Mouse (Mus musculus): ENCODE results near the gene 4930524J08Rik. TPM values are rescaled to one million over a fixed set of nuclear protein-coding genes. Genes with fewer than 3 reads are reported as not detected.

Gene 4930524J08Rik
- total RNA-seq, 2 experiments from 2014 or later, result 1.6 to 4.2 TPM

DNA sequence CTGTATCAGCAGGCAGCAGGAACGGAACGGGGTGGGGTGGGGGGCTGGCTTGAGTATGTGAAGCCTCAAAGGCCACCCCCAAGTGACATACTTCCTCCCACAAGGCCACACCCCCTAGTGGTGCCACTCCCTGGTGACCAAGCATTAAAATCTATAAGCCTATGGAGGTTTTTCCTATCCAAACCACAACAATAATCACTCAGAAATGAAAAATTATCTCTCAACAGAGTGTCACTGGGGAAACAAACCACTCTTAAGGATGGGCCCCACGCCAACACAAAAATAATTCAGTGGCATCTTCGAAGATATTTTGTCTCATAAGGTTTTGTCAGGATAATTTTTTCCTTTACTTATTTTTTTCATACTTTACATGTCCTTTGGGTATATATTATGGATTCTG lies 25.0 kb downstream of the 4930524J08Rik start:
- no peak for DNase-seq (ENCODE audit: low spot score in 2 of 2)

DNA sequence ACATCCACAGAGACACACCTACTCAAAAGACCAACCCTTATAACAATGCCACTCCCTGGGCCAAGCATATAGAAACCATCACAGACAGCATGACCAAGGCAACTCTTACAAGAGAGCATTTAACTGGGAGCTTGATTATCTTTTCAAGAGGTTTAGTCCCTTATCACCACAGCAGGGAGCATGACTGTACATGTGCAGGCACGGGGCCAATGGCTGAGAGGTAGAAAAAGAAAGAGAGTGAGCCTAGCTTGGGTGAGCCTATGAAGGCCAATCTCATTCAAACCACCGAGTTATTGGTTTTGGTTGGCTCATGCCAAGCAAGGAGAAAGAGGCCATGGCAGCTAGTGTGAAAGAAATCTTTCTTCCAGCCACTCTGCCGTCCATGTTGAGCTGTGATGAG lies 26.6 kb downstream of the 4930524J08Rik start:
- no peak for DNase-seq (ENCODE audit: low spot score in 2 of 2)

DNA sequence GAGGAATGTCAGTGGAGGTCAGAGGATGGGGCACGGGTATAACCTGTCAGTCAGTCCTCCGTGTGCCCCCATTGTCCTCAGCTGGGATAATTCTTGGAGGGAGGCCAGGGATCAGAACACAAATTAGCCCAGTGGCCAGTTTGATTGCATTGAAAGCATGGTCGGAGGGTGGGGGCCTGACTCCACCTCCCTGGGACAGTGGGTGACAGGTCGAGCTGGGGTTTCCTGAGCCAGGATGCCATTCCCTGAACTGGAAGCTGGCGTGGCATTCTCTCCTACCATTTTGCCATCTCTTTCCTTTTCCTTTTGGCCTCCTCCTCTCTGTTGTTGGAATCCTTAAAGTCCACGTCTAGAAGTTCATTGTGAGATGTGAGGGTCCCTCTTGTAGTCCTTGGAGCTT lies 27.0 kb downstream of the 4930524J08Rik start:
- no peak for DNase-seq (ENCODE audit: low spot score in 2 of 2)

DNA sequence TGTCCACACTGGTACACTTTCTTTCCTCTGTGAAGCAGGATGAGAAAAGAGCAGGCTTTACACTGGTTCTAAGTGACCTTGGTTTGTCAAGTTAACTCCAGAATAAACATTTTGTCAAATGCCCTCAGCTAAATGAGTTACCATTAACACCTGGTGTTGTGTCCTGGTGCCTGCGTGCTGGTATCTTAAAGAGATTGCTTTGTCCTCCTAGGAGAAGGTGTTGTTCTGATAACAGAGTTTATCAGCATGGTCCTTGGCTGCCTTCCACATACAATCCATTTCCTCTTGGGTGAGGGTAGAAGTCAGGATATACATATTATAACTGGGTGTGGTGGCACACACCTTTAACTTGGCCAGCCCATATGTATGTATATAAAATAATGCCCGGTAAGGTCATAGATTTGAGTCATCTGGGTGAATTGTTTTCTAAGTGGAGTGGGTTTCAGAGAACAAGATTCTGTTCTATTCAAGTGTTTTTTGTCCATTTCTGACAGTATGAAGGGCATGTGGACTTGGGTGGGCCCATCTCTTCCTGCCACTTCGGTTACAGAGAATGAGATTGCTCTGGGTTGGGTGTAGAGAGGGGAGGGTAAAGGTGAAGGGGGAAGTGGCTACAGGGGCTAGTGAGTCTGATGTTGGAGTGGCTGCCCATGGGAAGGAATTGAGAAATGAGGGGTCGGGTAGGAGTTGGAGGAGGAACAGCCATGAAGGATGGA lies 27.6 kb downstream of the 4930524J08Rik start:
- no peak for DNase-seq (ENCODE audit: low spot score in 2 of 2)

DNA sequence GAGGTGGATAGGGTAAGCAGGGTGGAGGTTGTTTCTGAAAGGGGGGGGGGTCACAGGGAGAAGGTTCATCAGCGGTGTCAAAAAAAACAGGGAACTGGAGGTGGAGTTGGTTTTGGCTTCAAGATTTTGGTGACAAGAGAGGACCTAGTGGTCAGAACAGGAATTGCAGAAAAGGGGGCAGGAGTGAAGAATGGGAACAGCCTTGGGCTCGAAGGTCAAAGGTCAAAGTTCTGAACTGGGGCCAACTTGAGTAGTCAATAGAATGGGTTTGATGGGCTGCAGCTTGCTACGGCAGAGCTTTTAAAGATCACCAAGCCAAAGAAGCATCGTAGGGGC lies 28.1 kb downstream of the 4930524J08Rik start:
- no peak for DNase-seq (ENCODE audit: low spot score in 2 of 2)

DNA sequence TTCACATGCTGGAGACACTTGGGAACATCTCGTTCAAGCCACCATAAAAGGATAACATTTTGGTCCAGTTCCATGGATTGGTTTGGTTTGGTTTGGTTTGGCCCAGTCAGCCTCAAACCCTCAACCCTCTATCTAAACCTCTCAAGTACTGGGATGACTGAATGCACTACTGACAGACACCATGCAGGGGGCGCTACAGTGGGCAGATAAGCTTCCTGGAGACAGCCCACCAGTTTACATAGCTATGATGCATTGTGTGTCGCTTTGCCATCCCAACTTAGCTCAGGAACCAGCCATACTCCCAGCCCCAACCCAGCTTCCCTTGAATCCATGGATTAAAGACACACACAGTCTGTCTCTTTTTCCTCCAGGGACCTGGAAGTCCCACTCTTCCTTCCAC lies 29.6 kb downstream of the 4930524J08Rik start:
- no peak for DNase-seq (ENCODE audit: low spot score in 2 of 2)

DNA sequence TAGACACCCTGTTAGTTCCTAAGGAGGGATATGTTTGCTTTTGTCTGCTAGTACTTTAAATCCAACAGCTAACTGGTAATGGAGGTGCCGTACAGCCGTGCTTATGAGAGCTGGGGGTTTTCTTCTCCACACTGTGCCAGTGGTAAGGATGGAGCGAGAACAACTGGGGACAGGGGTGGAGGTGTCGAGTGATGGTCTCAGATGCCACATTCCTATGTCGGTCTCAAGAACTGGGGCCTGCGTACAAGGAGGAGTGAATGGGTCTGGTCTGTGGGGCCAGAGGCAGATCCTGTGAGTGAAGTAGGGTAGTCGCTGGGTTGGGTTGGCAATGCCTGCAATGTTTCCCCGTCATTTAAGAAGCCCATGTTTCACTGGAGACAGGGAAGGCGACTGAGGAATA lies 33.7 kb downstream of the 4930524J08Rik start:
- no peak for DNase-seq (ENCODE audit: low spot score in 2 of 2)

DNA sequence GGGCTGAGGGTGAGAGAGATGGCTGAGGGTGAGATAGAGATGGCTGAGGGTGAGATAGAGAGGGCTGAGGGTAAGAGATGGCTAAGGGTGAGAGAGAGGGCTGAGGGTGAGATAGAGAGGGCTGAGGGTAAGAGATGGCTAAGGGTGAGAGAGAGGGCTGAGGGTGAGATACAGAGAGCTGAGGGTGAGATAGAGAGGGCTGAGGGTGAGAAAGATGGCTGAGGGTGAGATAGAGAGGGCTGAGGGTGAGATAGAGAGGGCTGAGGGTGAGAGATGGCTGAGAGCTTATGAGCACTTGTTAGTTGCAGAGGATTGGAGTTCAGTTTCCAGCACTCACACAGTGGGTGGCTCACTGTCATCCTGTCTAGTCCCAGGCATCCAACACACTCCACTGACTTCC lies 41.2 kb downstream of the 4930524J08Rik start:
- DNase-seq (ENCODE audit: low spot score in 2 of 2), result no peak

DNA sequence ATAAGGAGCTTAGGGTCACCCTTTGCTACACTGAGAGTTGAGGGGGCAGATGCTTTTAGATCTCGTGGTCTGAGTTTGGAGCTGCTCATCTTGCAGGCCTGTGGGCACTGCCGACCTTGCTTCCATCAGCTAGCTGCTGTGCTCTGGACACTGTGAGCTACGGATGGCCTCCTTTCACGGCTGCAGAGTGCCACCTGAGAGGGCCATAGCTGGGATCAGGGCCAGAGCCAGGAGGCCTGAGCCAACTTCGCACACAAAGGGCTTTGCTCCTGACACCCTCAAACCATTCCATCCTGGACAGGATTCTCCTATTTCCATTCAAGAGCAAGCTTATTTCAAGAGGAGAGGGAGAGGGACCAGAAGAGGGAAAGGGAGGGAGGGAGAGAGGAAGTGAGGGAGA lies 45.5 kb downstream of the 4930524J08Rik start:
- DNase-seq (ENCODE audit: low spot score in 2 of 2), result no peak

DNA sequence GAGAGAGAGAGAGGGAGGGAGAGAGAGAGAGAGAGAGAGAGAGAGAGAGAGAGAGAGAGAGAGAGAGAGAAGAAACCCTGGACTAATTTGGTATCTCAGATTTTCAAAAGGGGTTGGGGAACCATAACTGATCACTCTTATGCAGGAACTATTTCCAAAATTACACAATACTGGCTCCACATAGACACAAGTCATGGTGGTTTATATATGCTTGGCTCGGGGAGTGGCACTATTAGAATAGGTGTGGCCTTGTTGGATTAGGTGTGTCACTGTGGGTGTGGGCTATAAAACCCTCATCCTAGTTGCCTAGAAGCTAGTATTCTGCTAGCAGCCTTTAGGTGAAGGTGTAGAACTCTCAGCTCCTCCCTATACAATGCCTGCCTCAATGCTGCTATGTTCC lies 46.0 kb downstream of the 4930524J08Rik start:
- no peak for DNase-seq (ENCODE audit: low spot score in 2 of 2)

Other genes starting within 250 kb of the 4930524J08Rik start
- 10 to 100 TPM; 26.7 to 32.2 TPM for gene Rasgef1b, start 250.0 kb upstream of the 4930524J08Rik start, total RNA-seq (2021)
- not detected for gene Vamp9, start 72.8 kb upstream of the 4930524J08Rik start, total RNA-seq (2021)
- 100 to 1,000 TPM; 215 to 229 TPM for gene Hnrnpd, start 123 bp upstream of the 4930524J08Rik start, total RNA-seq (2021)
- gene Hnrnpdl, start 60.6 kb downstream of the 4930524J08Rik start, total RNA-seq (2021), result 100 to 1,000 TPM; 160 to 187 TPM
- 10 to 100 TPM; 50.2 to 52.1 TPM for gene Enoph1, start 60.9 kb downstream of the 4930524J08Rik start, total RNA-seq (2021)
- gene Tmem150c, start 180.7 kb downstream of the 4930524J08Rik start, total RNA-seq (2021), result 10 to 100 TPM; 69.3 to 71.7 TPM